Mouse (Mus musculus) limb, embryonic 15.5 days (tissue): Measurements from ENCODE around the gene Nln. TPM values are rescaled to one million over a fixed set of nuclear protein-coding genes. Genes with fewer than 3 reads are reported as not detected.

Source experiments
- ATAC-seq: fragments of 200-750 bp; cut with Nextera tagmentation; 2 replicates; pipeline ENCODE4 v1.8.0; 2017; ENCODE audit warnings: low read depth, moderate TSS enrichment; ENCODE audit not compliant: insufficient number of reproducible peaks, low FRiP score, low TSS enrichment
- H3K27ac ChIP-seq: fragments of 300-500 bp; sonication (generic); 2 replicates; pipeline ENCODE4 v1.5.1; 2015; ENCODE audit warnings: moderate library complexity, mild to moderate bottlenecking, inconsistent platforms
- H3K27me3 ChIP-seq: fragments of 300-500 bp; sonication (generic); 2 replicates; pipeline ENCODE4 v1.6.1; 2015; ENCODE audit warnings: inconsistent platforms
- H3K36me3 ChIP-seq: fragments of 300-500 bp; sonication (generic); 2 replicates; pipeline ENCODE4 v1.6.1; 2015; ENCODE audit warnings: inconsistent platforms
- H3K4me1 ChIP-seq: fragments of 300-500 bp; sonication (generic); 2 replicates; pipeline ENCODE4 v1.6.1; 2015; ENCODE audit warnings: inconsistent platforms
- H3K4me2 ChIP-seq: fragments of 300-500 bp; sonication (generic); 2 replicates; pipeline ENCODE4 v1.6.1; 2015; ENCODE audit warnings: mild to moderate bottlenecking, inconsistent platforms
- H3K4me3 ChIP-seq: fragments of 300-500 bp; sonication (generic); 2 replicates; pipeline ENCODE4 v1.5.1; 2015; ENCODE audit warnings: mild to moderate bottlenecking, inconsistent platforms
- H3K9ac ChIP-seq: fragments of 300-500 bp; sonication (generic); 2 replicates; pipeline ENCODE4 v1.6.1; 2015; ENCODE audit warnings: inconsistent platforms
- H3K9me3 ChIP-seq: fragments of 300-500 bp; sonication (generic); 2 replicates; pipeline ENCODE4 v1.6.1; 2016; ENCODE audit warnings: inconsistent platforms
- WGBS: fragments of 180-500 bp; shearing (Covaris S2); methylation state at CpG from one replicate; pipeline ENCODE4 v1.1.7; 2015; 5-methylcytosine and 5-hydroxymethylcytosine counted together
- polyA plus RNA-seq: library from polyadenylated mRNA; unstranded; fragments of >200 nt; fragmentation: Nextera tagmentation; extraction: Ambion mirVana; gene quantifications from 2 replicates; pipeline ENCODE4 v1.2.1, GENCODE M21; 2015

The Nln gene
- polyA plus RNA-seq, 1 experiment from 2014 or later = 13.8 TPM

DNA sequence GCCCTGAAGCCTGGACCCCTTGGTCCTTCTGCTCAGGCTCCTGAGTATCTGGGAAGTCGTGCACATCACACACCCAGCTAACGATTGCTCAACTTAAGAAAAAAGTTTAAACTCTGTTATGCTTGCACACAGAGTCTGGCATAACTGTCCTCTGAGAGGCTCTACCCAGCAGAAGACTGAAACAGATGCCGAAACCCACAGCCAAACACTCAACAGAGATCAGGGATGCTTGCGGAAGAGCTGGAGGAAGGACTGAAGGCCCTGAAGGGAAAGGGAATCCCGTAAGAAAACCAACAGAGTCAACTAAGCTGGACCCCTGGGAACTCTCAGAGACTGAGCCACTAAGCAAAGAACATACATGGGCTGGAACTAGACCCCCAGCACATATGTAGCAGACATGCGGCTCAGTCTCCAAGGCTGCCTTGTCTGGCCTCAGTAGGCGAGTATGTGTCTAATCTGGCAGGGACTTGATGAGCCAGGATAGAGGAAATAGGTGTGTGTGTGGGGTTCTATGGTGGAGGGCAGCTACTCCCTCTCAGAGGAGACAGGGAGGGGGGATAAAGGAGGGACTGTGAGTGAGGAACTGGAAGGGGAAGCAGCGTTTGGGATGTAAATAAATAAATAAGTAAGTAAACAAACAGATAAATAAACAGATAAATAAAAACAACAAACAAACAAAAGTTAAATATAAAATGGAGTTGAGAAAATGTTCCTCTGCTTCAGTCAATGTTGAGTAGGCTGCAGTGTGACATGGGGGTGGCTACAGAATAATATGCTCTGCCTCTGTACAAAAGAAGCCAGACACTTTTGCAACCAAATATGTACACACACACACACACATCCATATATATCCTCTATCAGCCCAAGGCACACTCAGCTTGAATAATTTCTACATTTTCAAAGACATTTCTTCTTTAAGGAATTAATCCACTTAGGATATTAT lies 116.0 kb downstream of the Nln start:
- no peak overlapping the region for H3K4me3 ChIP-seq
- peak overlapping the region; percentile 17; the same call in 1 of the 2 replicates for H3K27ac ChIP-seq
- H3K4me1 ChIP-seq = peaks cover 5% of the 10 kb centered on the region; the same call in 1 of the 2 replicates
- 64% methylated on average over 8 of the region's 8 CpGs for WGBS
- H3K4me2 ChIP-seq = no peak overlapping the region
- H3K9me3 ChIP-seq = 0 out of 2 replicates have a peak, but pooled peaks cover 3% of the 10 kb centered on the region
- H3K36me3 ChIP-seq = no peaks in the 10 kb centered on the region
- H3K9ac ChIP-seq = no peak overlapping the region
- H3K27me3 ChIP-seq = no peaks in the 10 kb centered on the region
- no peak for ATAC-seq

DNA sequence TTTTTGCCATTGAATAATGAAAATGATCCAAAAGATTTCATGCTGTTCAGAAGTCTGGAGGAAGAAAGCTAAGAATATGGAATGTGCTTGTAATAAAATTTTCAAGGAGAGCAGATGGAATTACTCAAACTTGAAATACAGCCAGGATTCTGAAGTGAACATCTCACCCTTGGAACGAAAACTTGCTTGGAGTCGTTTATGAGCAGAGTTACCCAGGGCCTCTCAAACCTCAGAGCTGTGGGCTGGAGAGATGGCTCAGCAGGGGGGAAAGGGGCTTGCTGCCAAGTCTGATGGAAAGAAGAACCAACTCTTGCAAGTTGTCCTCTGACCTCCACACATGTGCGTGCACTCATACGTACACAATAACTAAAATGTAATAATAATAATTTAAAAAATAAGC lies 122.8 kb downstream of the Nln start:
- 20% methylated on average over 4 of the region's 4 CpGs for WGBS
- Histone ChIP-seq H3K4me3 (no peak overlapping the region), H3K4me2 (no peak overlapping the region), H3K27ac (peak overlapping the region; percentile 89), H3K4me1 (peaks cover 20% of the 10 kb centered on the region), H3K9ac (no peak overlapping the region), H3K27me3 (no peaks in the 10 kb centered on the region), H3K9me3 (0 out of 2 replicates have a peak, but pooled peaks cover 3% of the 10 kb centered on the region), H3K36me3 (no peaks in the 10 kb centered on the region)
- ATAC-seq = peak; percentile 80

DNA sequence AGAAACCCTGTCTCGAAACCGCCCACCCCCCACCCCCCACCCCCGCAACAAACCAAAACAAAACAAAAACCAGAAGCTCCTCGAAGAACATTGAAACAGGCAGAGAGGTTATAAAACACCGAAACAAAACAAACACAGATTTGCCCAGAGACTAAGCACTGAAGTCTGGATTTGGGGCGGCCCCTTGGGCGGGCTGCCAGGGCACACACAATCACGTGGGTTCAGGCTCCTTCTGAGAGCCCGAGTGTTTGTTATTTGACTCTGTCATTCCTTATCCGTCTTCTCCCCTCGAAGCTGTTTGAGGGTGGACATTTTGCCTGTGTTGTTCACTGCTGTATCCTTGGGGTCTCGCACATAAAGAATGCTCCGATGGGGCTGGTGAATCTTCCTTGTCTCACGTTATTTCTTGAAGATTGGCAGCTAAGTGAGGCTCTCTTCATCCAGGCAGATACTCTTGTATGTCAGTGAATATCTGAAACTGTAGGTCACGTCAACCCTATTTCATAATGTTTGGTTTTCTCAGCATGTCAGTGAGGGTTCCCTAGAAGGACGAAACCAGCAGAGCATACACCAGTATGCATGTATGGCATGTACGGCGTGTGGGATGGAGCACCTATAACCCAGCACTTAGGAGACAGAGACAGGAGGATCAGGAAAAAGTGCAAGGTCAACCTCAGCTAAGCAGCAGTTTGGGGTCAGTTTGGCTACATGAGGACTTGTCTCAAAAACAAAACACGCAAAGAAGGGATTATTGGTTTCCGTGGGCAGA lies 123.7 kb downstream of the Nln start:
- no peak for ATAC-seq
- Histone ChIP-seq H3K4me2 (no peak overlapping the region), H3K4me1 (peaks cover 20% of the 10 kb centered on the region), H3K27ac (peak overlapping the region; percentile 89), H3K4me3 (no peak overlapping the region), H3K9me3 (0 out of 2 replicates have a peak, but pooled peaks cover 3% of the 10 kb centered on the region), H3K36me3 (no peaks in the 10 kb centered on the region), H3K27me3 (no peaks in the 10 kb centered on the region), H3K9ac (no peak overlapping the region)
- 52% methylated on average over 20 of the region's 20 CpGs for WGBS

DNA sequence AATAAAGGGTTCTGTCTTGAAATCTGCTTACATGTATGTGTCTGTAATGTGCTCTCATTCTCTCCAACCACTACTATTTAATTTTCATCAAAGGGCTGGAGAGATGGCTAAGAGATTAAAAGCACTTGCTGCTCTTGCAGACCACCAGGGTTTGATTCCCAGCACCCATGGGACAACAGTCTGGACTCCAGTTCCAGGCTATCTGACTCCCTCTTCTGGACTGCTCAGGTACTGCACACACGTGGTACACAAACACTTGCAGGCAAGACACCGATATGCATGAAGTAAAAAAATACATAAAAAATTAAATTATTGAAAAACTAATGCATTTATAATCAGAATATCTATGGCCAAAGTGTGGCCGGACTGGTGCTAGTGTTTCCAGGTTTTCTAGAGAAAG lies 127.0 kb downstream of the Nln start:
- Histone ChIP-seq H3K9me3 (no peaks in the 10 kb centered on the region), H3K36me3 (no peaks in the 10 kb centered on the region), H3K4me3 (no peak overlapping the region), H3K4me2 (no peak overlapping the region), H3K27me3 (no peaks in the 10 kb centered on the region), H3K4me1 (peaks cover 20% of the 10 kb centered on the region), H3K9ac (no peak overlapping the region), H3K27ac (no peak overlapping the region)
- 97% methylated on average over 3 of the region's 3 CpGs for WGBS
- ATAC-seq = no peak

DNA sequence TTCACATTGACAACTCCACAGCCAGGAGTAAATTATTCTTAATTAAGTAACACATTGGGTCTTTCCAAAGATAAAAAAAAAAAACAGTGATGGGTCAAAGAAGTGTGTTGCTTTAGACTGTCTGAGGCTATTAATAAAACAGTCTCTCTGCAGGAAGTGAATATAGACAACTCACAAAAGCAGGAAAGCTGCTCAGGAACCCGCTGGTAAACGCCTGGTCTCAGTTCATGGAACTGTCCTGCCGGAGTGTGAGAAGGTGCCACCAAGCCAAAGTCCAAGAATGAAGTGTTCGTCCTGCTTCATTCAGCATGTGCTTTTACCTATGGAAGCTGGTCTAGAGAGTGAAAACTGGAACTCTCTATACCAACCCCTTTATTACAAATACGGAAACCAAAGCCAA lies 129.0 kb downstream of the Nln start:
- Histone ChIP-seq H3K27ac (no peak overlapping the region), H3K4me3 (no peak overlapping the region), H3K9me3 (no peaks in the 10 kb centered on the region), H3K36me3 (no peaks in the 10 kb centered on the region), H3K9ac (no peak overlapping the region), H3K27me3 (no peaks in the 10 kb centered on the region), H3K4me1 (peaks cover 5% of the 10 kb centered on the region), H3K4me2 (no peak overlapping the region)
- ATAC-seq = no peak
- WGBS = 92% methylated on average over 5 of the region's 5 CpGs

DNA sequence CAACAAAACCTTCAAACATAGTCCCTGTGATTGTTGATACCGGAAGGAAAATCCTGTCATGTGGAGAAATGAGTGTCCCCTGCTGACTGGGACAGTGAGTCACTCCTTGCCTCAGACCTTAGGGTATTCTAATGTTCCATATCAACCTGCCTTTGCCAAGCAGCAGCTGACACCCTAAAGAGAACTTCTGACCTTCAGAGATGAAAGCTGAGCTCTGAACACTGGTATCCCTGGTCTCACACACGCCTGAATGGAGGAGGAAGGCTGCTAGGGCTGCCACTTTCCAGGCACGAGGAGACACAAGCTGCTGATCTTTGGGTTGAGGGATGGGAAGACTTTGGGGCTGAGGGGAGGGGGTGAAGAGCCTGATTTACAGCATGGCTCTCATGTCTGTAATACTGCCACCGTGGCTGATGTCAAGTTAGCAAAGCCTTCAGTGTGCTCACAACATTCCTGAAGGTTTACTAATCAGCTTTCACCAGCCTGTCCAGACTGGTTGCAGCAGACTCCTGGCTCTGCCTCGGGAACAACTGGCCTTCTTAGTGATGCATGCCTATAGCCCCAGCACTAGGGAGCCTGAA lies 131.0 kb downstream of the Nln start:
- Histone ChIP-seq H3K4me1 (no peaks in the 10 kb centered on the region), H3K36me3 (no peaks in the 10 kb centered on the region), H3K9ac (no peak overlapping the region), H3K9me3 (no peaks in the 10 kb centered on the region), H3K27ac (peak overlapping the region; percentile 82), H3K4me2 (no peak overlapping the region), H3K27me3 (no peaks in the 10 kb centered on the region), H3K4me3 (no peak overlapping the region)
- 0 out of 2 replicates have a peak, but pooled peaks have one; percentile 7 for ATAC-seq
- 35% methylated on average over 5 of the region's 5 CpGs for WGBS

DNA sequence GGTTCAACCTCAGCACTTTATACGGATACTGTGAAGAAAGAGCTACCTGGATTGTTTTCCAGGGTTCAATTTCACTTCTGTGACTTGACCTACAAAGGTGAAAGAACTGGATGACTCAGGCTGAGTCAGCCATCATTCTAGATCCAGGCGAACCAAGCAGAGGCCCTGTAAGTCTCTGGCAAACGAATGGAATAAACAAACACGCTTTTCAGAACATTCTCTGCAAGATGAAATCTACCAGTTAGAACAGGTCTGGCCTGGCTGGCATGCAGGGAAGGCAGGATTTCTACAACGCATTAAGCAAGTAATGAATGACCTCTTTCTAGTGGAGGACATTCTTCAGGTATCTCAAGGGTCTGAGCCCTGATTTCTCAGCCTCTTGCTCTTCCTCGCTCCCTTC lies 131.6 kb downstream of the Nln start:
- 0 out of 2 replicates have a peak, but pooled peaks have one; percentile 44 for ATAC-seq
- WGBS = 49% methylated on average over 6 of the region's 6 CpGs
- Histone ChIP-seq H3K4me2 (no peak overlapping the region), H3K27me3 (no peaks in the 10 kb centered on the region), H3K27ac (peak overlapping the region; percentile 82), H3K9ac (no peak overlapping the region), H3K9me3 (no peaks in the 10 kb centered on the region), H3K4me1 (no peaks in the 10 kb centered on the region), H3K36me3 (no peaks in the 10 kb centered on the region), H3K4me3 (no peak overlapping the region)

DNA sequence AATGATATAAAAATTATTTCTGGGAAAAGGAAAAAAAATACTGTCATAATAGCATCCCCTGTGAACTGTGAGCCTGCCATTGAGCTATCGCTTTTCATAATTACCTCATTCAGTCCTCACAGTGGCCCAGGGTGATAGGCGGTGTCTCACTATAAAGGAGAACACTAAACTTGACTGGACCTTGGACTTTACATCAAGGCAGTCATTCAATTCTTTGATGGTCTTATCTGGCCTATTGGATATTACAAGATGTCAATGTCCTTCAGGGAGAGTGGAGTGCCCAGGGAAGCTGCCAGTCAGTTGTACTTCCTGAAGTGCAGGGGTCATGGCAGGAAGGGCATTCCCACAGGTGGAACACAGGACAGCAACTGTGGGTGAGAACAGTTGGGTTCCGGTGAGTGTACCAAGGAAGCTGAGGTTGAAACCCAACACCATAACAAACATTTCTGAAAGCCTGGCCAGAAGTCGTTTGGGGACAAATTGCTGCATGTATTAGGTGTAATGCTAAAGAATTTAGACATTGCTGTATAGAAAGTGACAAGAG lies 133.2 kb downstream of the Nln start:
- Histone ChIP-seq H3K4me3 (no peak overlapping the region), H3K27me3 (no peaks in the 10 kb centered on the region), H3K36me3 (no peaks in the 10 kb centered on the region), H3K27ac (no peak overlapping the region), H3K9ac (no peak overlapping the region), H3K4me1 (no peaks in the 10 kb centered on the region), H3K9me3 (no peaks in the 10 kb centered on the region), H3K4me2 (no peak overlapping the region)
- no peak for ATAC-seq
- 69% methylated on average over 4 of the region's 4 CpGs for WGBS

DNA sequence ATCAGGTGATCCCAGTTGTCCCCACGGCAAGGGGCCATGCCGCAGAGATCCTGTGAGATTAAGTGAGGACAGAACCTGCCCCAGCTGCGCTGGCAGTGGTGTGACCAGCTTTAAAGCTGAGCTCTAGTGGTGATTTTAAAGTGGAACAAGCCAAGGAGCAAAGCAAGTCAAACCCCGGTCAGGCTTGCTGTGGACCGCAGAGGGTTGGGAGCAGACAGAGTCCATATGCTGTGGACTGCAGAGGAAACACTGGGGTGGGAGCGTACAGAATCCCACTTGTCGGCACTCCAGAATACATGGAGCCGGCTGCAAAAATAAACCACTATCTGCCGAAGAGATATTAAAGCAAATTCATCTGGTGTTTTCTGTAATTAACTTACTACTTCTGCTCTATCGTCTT lies 134.3 kb downstream of the Nln start:
- WGBS = 83% methylated on average over 10 of the region's 10 CpGs
- no peaks in the 10 kb centered on the region for H3K27me3 ChIP-seq
- no peak overlapping the region for H3K27ac ChIP-seq
- no peaks in the 10 kb centered on the region for H3K36me3 ChIP-seq
- H3K9me3 ChIP-seq = no peaks in the 10 kb centered on the region
- no peak for ATAC-seq
- H3K4me2 ChIP-seq = no peak overlapping the region
- H3K4me3 ChIP-seq = no peak overlapping the region
- H3K4me1 ChIP-seq = peaks cover 5% of the 10 kb centered on the region
- H3K9ac ChIP-seq = no peak overlapping the region

DNA sequence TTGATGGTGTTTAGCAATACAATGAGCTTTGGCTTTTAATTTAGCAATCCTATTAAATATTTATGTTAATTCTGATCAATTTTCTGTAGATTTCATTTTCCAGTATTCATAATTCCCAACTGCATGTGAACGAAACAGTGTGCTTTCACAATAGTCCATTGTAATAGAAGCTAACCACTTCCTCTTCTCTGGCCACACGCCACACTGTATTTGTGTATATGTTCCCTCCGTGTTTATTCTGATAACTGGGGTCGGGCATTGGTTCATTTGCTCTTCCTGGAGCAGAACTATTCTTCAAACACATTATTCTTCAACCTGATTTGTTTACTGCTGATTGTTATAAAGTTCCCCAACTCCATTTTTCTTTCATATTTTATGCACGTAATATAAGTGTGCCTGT lies 135.4 kb downstream of the Nln start:
- no peaks in the 10 kb centered on the region for H3K9me3 ChIP-seq
- no peak overlapping the region for H3K4me3 ChIP-seq
- no peaks in the 10 kb centered on the region for H3K36me3 ChIP-seq
- peaks cover 11% of the 10 kb centered on the region for H3K4me1 ChIP-seq
- no peak overlapping the region for H3K27ac ChIP-seq
- H3K4me2 ChIP-seq = no peak overlapping the region
- ATAC-seq = no peak
- H3K9ac ChIP-seq = no peak overlapping the region
- no peaks in the 10 kb centered on the region for H3K27me3 ChIP-seq
- WGBS = 66% methylated on average over 5 of the region's 5 CpGs
